Mouse (Mus musculus) CH12.LX (cell line): Measurements from ENCODE around the gene Cd2. TPM values are rescaled to one million over a fixed set of nuclear protein-coding genes. Genes with fewer than 3 reads are reported as not detected.

ENCODE experiments used
- DNase-seq: peaks from one replicate; pipeline ENCODE4 v3.0.0-alpha.2; 2013; ENCODE audit errors: extremely low read depth
- H3K27ac ChIP-seq: 2 replicates; pipeline ENCODE4 v1.5.1; 2012; ENCODE audit warnings: low read depth, mild to moderate bottlenecking, control low read depth, moderate library complexity; ENCODE audit not compliant: insufficient read depth
- H3K27me3 ChIP-seq: replicated peaks from 2 replicates; pipeline ENCODE3; 2012; ENCODE audit warnings: inconsistent platforms
- H3K36me3 ChIP-seq, 2 experiments: replicated peaks in 1 of 2; 2 replicates each; pipeline versions ENCODE3 to v1.6.1; 2012; ENCODE audit warnings: inconsistent platforms in 1 of 2, low read length in 1 of 2, mild to moderate bottlenecking in 1 of 2, mixed read lengths in 1 of 2, moderate library complexity in 1 of 2; ENCODE audit not compliant: control insufficient read depth in 1 of 2, insufficient read depth in 1 of 2
- H3K4me1 ChIP-seq, 2 experiments: 2 replicates each; pipeline ENCODE4 v1.6.1; 2012; ENCODE audit warnings: inconsistent platforms in 1 of 2, moderate library complexity in 1 of 2; ENCODE audit not compliant: insufficient read depth in 2 of 2, control insufficient read depth in 1 of 2
- H3K4me2 ChIP-seq: 2 replicates; pipeline ENCODE4 v1.6.1; 2012; ENCODE audit warnings: low read depth, mild to moderate bottlenecking, control low read depth; ENCODE audit not compliant: poor library complexity, insufficient read depth, severe bottlenecking
- H3K4me3 ChIP-seq, 3 experiments: fragments of 150-350 bp in 1 of 3; sonication (generic) in 1 of 3; replicated peaks in 1 of 3; 2 replicates each; pipeline versions ENCODE3 to v1.5.1; 2011 to 2012; ENCODE audit warnings: low read depth in 2 of 3, low read length in 2 of 3, mild to moderate bottlenecking in 2 of 3, moderate library complexity in 2 of 3, control low read depth in 1 of 3, improper control_type of control experiment in 1 of 3, inconsistent platforms in 1 of 3, mixed read lengths in 1 of 3; ENCODE audit not compliant: poor library complexity in 1 of 3
- H3K79me2 ChIP-seq: replicated peaks from 2 replicates; pipeline ENCODE4 v1.6.1; 2012; ENCODE audit warnings: mild to moderate bottlenecking, moderate library complexity; ENCODE audit not compliant: control insufficient read depth, poor library complexity, insufficient read depth, severe bottlenecking; ENCODE audit errors: extremely low read depth
- H3K9ac ChIP-seq: 2 replicates; pipeline ENCODE4 v1.6.1; 2012; ENCODE audit warnings: low read depth, mild to moderate bottlenecking, control low read depth, moderate library complexity; ENCODE audit not compliant: insufficient read depth
- H3K9me3 ChIP-seq: replicated peaks from 2 replicates; pipeline ENCODE3; 2012; ENCODE audit warnings: low read length, inconsistent platforms, mixed read lengths
- BHLHE40 ChIP-seq: IDR thresholded peaks from 2 replicates; pipeline ENCODE4 v1.6.1; 2011; ENCODE audit warnings: mild to moderate bottlenecking, low read depth, low read length, improper control_type of control experiment
- CHD1 ChIP-seq: IDR thresholded peaks from 2 replicates; pipeline ENCODE4 v1.6.1; 2012; ENCODE audit warnings: low read depth, low read length, improper control_type of control experiment, inconsistent platforms
- CHD2 ChIP-seq: IDR thresholded peaks from 2 replicates; pipeline ENCODE4 v1.6.1; 2011; ENCODE audit warnings: low read length, improper control_type of control experiment
- CTCF ChIP-seq, 2 experiments: IDR thresholded peaks in 1 of 2; conservative IDR thresholded peaks in 1 of 2; 2 replicates each; pipeline ENCODE4 v1.5.1; 2011 to 2012; ENCODE audit warnings: low read depth in 2 of 2, low read length in 2 of 2, improper control_type of control experiment in 1 of 2, inconsistent platforms in 1 of 2, mild to moderate bottlenecking in 1 of 2, moderate library complexity in 1 of 2
- EP300 ChIP-seq: IDR thresholded peaks from 2 replicates; pipeline ENCODE4 v1.6.1; 2011; ENCODE audit warnings: low read length, improper control_type of control experiment
- GABPA ChIP-seq: IDR thresholded peaks from 2 replicates; pipeline ENCODE4 v1.6.1; 2012; ENCODE audit warnings: low read depth, low read length, improper control_type of control experiment, inconsistent platforms; ENCODE audit not compliant: insufficient replicate concordance
- HCFC1 ChIP-seq: IDR thresholded peaks from 2 replicates; pipeline ENCODE4 v1.6.1; 2012; ENCODE audit warnings: low read depth, mild to moderate bottlenecking, inconsistent platforms, low read length, improper control_type of control experiment
- IRF4 ChIP-seq: IDR thresholded peaks from 2 replicates; pipeline ENCODE4 v1.6.1; 2014; ENCODE audit warnings: low read depth, mild to moderate bottlenecking, inconsistent platforms, low read length, improper control_type of control experiment
- JUND ChIP-seq: conservative IDR thresholded peaks from 2 replicates; pipeline ENCODE4 v1.6.1; 2011; ENCODE audit warnings: low read depth, low read length, improper control_type of control experiment
- MAX ChIP-seq: IDR thresholded peaks from 2 replicates; pipeline ENCODE4 v1.6.1; 2011; ENCODE audit warnings: low read length, improper control_type of control experiment
- MAZ ChIP-seq: IDR thresholded peaks from 2 replicates; pipeline ENCODE4 v1.6.1; 2012; ENCODE audit warnings: low read depth, mild to moderate bottlenecking, inconsistent platforms, low read length, improper control_type of control experiment, moderate library complexity
- MXI1 ChIP-seq: IDR thresholded peaks from 2 replicates; pipeline ENCODE4 v1.6.1; 2011; ENCODE audit warnings: mild to moderate bottlenecking, low read depth, low read length, improper control_type of control experiment
- MYC ChIP-seq: IDR thresholded peaks from 2 replicates; pipeline ENCODE4 v1.6.1; 2011; ENCODE audit warnings: low read depth, mild to moderate bottlenecking, improper control_type of control experiment, low read length
- NELFE ChIP-seq: IDR thresholded peaks from 2 replicates; pipeline ENCODE4 v1.6.1; 2011; ENCODE audit warnings: low read depth, low read length, improper control_type of control experiment
- NRF1 ChIP-seq: IDR thresholded peaks from 2 replicates; pipeline ENCODE4 v1.6.1; 2014; ENCODE audit warnings: low read depth, mild to moderate bottlenecking, inconsistent platforms, low read length, improper control_type of control experiment, moderate library complexity
- POLR2AphosphoS2 ChIP-seq: IDR thresholded peaks from 2 replicates; pipeline ENCODE4 v1.6.1; 2011; ENCODE audit warnings: low read depth, low read length, improper control_type of control experiment
- RCOR1 ChIP-seq: conservative IDR thresholded peaks from 2 replicates; pipeline ENCODE4 v1.6.1; 2012; ENCODE audit warnings: low read depth, mild to moderate bottlenecking, inconsistent platforms, low read length, improper control_type of control experiment
- SMC3 ChIP-seq: IDR thresholded peaks from 2 replicates; pipeline ENCODE4 v1.6.1; 2011; ENCODE audit warnings: low read depth, low read length, improper control_type of control experiment
- TBP ChIP-seq: conservative IDR thresholded peaks from 2 replicates; pipeline ENCODE4 v1.6.1; 2011; ENCODE audit warnings: low read depth, low read length, improper control_type of control experiment
- USF2 ChIP-seq: conservative IDR thresholded peaks from 2 replicates; pipeline ENCODE4 v1.6.1; 2011; ENCODE audit warnings: low read depth, low read length, improper control_type of control experiment
- ZC3H11A ChIP-seq: IDR thresholded peaks from 2 replicates; pipeline ENCODE4 v1.6.1; 2012; ENCODE audit warnings: low read depth, mild to moderate bottlenecking, inconsistent platforms, low read length, improper control_type of control experiment
- ZMIZ1 ChIP-seq: IDR thresholded peaks from 2 replicates; pipeline ENCODE4 v1.6.1; 2012; ENCODE audit warnings: low read depth, mild to moderate bottlenecking, inconsistent platforms, low read length, improper control_type of control experiment
- ZNF384 ChIP-seq: IDR thresholded peaks from 2 replicates; pipeline ENCODE4 v1.6.1; 2012; ENCODE audit warnings: low read depth, low read length, improper control_type of control experiment, inconsistent platforms
- dilution Hi-C: fragments of 300-500 bp; cut with MboI; formaldehyde crosslinking; loops from 2 replicates; pipeline ENCODE4 v1.14.3; 2020; ENCODE audit warnings: low sequenced_read_pairs; ENCODE audit not compliant: extremely low pct_unique_long_range_greater_than_20kb, extremely low pct_ligation_motif_present
- in situ Hi-C: fragments of 300-500 bp; cut with MboI; formaldehyde crosslinking; loops from 3 replicates; pipeline ENCODE4 v1.14.3; 2019; ENCODE audit warnings: low sequenced_read_pairs, low pct_ligation_motif_present, low pct_unique_long_range_greater_than_20kb, mixed read lengths
- polyA plus RNA-seq: library from polyadenylated mRNA; unstranded; fragments of >175 nt; gene quantifications from 2 replicates; pipeline ENCODE4 v1.2.1, GENCODE M21; 2012; ENCODE audit warnings: low read depth; ENCODE audit not compliant: insufficient read length
- total RNA-seq, 2 experiments: library from RNA; depleted of rRNA; stranded (reverse); fragments of 300-350 nt in 1 of 2; fragments of >200 nt in 1 of 2; gene quantifications; 2 replicates each; pipeline ENCODE4 v1.2.3; 2012 to 2014

The Cd2 gene
- total and polyA plus RNA-seq, 3 experiments: 9.5 to 35.0 (median 18.0) TPM

- H3K4me1 ChIP-seq: peaks cover 0 to 43% of the 10 kb centered on the region in 2 experiments; a peak in 2 of 4 replicates
- H3K4me2 ChIP-seq: no peak overlapping the region
- DNase-seq: no peak
- no peaks in the 10 kb centered on the region for H3K79me2 ChIP-seq
- H3K36me3 ChIP-seq: peaks cover 0 to 10% of the 10 kb centered on the region in 2 experiments
- TF ChIP-seq NELFE (no peak), EP300 (no peak), ZMIZ1 (no peak), CHD1 (no peak), SMC3 (no peak), MAX (no peak), MXI1 (no peak), MAZ (no peak)
- TF ChIP-seq, all 38 proteins: peak for 0
- dilution Hi-C loops (no loop called here), in situ Hi-C loops (no loop called here)
- H3K4me3 ChIP-seq: no peak overlapping the region
- H3K27me3 ChIP-seq: no peaks in the 10 kb centered on the region
- no peak overlapping the region for H3K9ac ChIP-seq
- peaks cover 6% of the 10 kb centered on the region for H3K9me3 ChIP-seq
- no peak overlapping the region for H3K27ac ChIP-seq
Observed at GRCm38 (mm10) chr3:101272166-101272565, 15.6 kb downstream of the Cd2 start.

GRCm38 (mm10) chr3:101270833-101271232, 16.9 kb downstream of the Cd2 start:
- H3K79me2 ChIP-seq: no peaks in the 10 kb centered on the region
- H3K27me3 ChIP-seq: no peaks in the 10 kb centered on the region
- no peak overlapping the region for H3K27ac ChIP-seq
- peaks cover 0 to 8% of the 10 kb centered on the region in 2 experiments for H3K36me3 ChIP-seq
- dilution Hi-C loops: no loop called here
- H3K9me3 ChIP-seq: peaks cover 6% of the 10 kb centered on the region
- in situ Hi-C loops: no loop called here
- peak; percentile 49; the same call in 1 of the 2 replicates for TF ChIP-seq IRF4
- TF ChIP-seq RCOR1: no peak
- TF ChIP-seq POLR2AphosphoS2: no peak
- peaks cover 0 to 32% of the 10 kb centered on the region in 2 experiments; a peak in 2 of 4 replicates for H3K4me1 ChIP-seq
- DNase-seq: peak; percentile 32
- H3K4me2 ChIP-seq: no peak overlapping the region
- no peak overlapping the region for H3K9ac ChIP-seq
- H3K4me3 ChIP-seq: no peak overlapping the region

GRCm38 (mm10) chr3:101268361-101268760, 19.4 kb downstream of the Cd2 start:
- Histone ChIP-seq H3K4me3 (no peak overlapping the region), H3K79me2 (no peaks in the 10 kb centered on the region), H3K9me3 (peaks cover 6% of the 10 kb centered on the region), H3K36me3 (peaks cover 0 to 4% of the 10 kb centered on the region in 2 experiments), H3K4me1 (peaks cover 0 to 15% of the 10 kb centered on the region in 2 experiments; a peak in 2 of 4 replicates), H3K27me3 (no peaks in the 10 kb centered on the region), H3K4me2 (no peak overlapping the region), H3K9ac (no peak overlapping the region), H3K27ac (no peak overlapping the region)
- in situ Hi-C loops (no loop called here), dilution Hi-C loops (no loop called here)
- no peak for DNase-seq
- TF ChIP-seq CTCF (conservative IDR thresholded peaks at IDR 0.05 in 1 of 2, IDR thresholded peaks at IDR 0.05 in 1 of 2; ENCODE audit: low read depth in 2 of 2, low read length in 2 of 2): no peak
- no peak for TF ChIP-seq GABPA
- TF ChIP-seq RCOR1: no peak
- no peak for TF ChIP-seq MXI1
- no peak for TF ChIP-seq ZNF384
- no peak for TF ChIP-seq USF2
- TF ChIP-seq NRF1: no peak
- TF ChIP-seq MYC: no peak
- TF ChIP-seq CHD2: no peak
- TF ChIP-seq CHD1: no peak
- TF ChIP-seq MAZ: no peak
- TF ChIP-seq ZC3H11A: no peak
- no peak for TF ChIP-seq HCFC1
- TF ChIP-seq JUND: no peak
- TF ChIP-seq BHLHE40: no peak
- no peak for TF ChIP-seq TBP
- TF ChIP-seq NELFE: no peak
